Mouse (Mus musculus): ENCODE measurements around the gene Grasp. TPM values are rescaled to one million over a fixed set of nuclear protein-coding genes. Genes with fewer than 3 reads are reported as not detected.
A peak's percentile ranks its signal among the peaks of the same experiment; 100 is the strongest.

Gene Grasp
- polyA plus RNA-seq, 1 experiment from 2014 or later, result 3.8 TPM

DNA sequence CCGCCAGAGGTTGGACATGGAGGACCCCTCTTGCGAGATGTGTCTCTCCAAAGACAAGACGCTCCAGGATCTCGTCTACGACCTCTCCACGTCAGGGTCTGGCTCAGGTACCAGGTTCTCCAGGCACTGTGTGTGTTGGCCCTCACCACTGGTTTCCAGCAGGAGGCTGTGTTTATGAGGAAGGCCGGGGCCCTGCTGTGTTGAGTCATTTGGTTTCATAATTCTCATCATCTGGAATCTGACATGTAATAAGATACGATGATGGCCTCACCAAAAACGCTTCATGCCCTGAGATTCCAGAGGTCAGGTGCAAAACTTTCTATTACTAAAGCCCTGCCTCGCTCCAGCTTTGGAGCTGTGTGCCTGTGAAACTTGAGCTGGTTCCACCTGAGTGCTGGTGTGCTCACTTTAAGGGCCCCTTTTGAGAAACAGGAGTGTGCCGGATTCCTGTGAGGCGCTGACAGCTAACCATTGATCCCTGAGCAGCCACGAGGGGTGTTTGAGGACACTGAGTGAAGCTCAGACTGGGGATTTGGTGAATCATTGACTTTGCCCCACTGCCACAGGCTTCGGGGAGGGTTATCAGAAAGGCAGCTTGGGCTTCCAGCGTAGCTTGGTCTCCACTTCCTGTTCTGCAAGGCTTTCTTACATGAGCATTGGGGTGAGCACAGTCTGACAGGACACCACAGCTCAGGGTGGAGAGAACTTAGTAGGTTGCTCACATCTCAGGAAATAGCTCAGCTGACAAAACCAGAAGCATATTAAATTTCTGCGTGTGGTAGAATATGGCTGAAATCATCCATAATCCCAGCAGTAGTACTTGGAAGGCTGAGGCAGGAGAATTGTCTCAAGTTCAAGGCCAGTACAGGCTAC lies 28.8 kb upstream of the Grasp start:
- no peak for ATAC-seq (ENCODE audit: extremely low read depth, insufficient number of reproducible peaks, low FRiP score, low TSS enrichment)
- H3K27me3 ChIP-seq (replicated peaks), result no peaks in the 10 kb centered on the region
- 0 out of 2 replicates have a peak overlapping the region, but pooled peaks have one; percentile 5 for H3K27ac ChIP-seq (replicated peaks)
- H3K9ac ChIP-seq, result no peak overlapping the region
- WGBS, result 75% methylated on average over 16 of the region's 16 CpGs
- no peaks in the 10 kb centered on the region for H3K9me3 ChIP-seq
- no peak overlapping the region for H3K4me3 ChIP-seq
- H3K4me1 ChIP-seq, result peaks cover 47% of the 10 kb centered on the region
- no peak overlapping the region for H3K4me2 ChIP-seq
- H3K36me3 ChIP-seq, result peaks cover 60% of the 10 kb centered on the region

DNA sequence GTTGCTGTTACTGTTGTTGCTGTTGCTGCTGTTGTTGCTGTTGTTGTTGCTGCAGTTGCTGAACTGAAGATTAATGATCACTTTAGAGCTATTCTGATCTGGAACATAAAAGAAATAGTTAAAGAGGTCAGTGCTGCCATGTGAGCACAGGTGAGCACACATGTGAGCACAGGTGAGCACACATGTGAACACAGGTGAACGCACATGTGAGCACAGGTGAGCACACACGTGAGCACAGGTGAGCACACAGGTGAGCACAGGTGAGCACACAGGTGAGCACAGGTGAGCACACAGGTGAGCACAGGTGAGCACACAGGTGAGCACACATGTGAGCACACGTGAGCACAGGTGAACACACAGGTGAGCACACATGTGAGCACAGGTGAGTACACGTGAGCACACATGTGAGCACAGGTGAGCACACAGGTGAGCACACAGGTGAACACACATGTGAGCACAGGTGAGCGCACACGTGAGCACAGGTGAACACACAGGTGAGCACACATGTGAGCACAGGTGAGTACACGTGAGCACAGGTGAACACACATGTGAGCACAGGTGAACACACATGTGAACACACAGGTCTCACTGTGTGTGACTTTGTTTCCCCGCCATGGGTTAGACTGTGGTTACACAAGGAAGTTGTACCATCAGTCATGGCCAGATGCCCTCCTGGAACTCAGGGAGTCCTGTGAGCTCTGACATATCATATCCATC lies 27.8 kb upstream of the Grasp start:
- H3K36me3 ChIP-seq, result peaks cover 70% of the 10 kb centered on the region
- H3K9ac ChIP-seq, result no peak overlapping the region
- peaks cover 37% of the 10 kb centered on the region for H3K4me1 ChIP-seq
- no peak overlapping the region for H3K4me3 ChIP-seq
- H3K27me3 ChIP-seq (replicated peaks), result no peaks in the 10 kb centered on the region
- no peak overlapping the region for H3K27ac ChIP-seq (replicated peaks)
- ATAC-seq (ENCODE audit: extremely low read depth, insufficient number of reproducible peaks, low FRiP score, low TSS enrichment), result no peak
- H3K4me2 ChIP-seq, result no peak overlapping the region
- WGBS, result 87% methylated on average over 8 of the region's 8 CpGs
- H3K9me3 ChIP-seq, result no peaks in the 10 kb centered on the region

DNA sequence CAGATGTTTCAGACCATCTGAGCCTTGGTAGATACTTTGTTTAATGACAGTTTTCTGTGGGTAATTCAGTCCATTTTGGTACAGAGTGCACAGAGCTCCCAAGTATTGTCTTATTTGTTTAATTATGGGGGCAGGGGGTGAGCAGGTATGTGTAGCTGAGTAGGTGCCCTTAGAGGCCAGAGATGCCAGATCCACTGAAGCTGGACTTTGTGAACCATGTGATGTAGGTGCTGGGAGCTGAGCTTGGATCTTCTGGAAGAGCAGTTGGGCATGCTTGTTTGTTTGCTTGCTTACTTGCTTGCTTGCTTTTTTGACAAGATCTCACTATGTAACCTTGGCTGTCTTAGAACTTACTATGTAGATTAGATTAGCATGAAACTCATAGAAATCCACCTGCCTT lies 27.0 kb upstream of the Grasp start:
- H3K27me3 ChIP-seq (replicated peaks), result no peaks in the 10 kb centered on the region
- H3K27ac ChIP-seq (replicated peaks), result no peak overlapping the region
- H3K4me2 ChIP-seq, result no peak overlapping the region
- peaks cover 30% of the 10 kb centered on the region for H3K4me1 ChIP-seq
- no peak overlapping the region for H3K9ac ChIP-seq
- no peaks in the 10 kb centered on the region for H3K9me3 ChIP-seq
- no peak overlapping the region for H3K4me3 ChIP-seq
- peaks cover 77% of the 10 kb centered on the region for H3K36me3 ChIP-seq
- no peak for ATAC-seq (ENCODE audit: extremely low read depth, insufficient number of reproducible peaks, low FRiP score, low TSS enrichment)

DNA sequence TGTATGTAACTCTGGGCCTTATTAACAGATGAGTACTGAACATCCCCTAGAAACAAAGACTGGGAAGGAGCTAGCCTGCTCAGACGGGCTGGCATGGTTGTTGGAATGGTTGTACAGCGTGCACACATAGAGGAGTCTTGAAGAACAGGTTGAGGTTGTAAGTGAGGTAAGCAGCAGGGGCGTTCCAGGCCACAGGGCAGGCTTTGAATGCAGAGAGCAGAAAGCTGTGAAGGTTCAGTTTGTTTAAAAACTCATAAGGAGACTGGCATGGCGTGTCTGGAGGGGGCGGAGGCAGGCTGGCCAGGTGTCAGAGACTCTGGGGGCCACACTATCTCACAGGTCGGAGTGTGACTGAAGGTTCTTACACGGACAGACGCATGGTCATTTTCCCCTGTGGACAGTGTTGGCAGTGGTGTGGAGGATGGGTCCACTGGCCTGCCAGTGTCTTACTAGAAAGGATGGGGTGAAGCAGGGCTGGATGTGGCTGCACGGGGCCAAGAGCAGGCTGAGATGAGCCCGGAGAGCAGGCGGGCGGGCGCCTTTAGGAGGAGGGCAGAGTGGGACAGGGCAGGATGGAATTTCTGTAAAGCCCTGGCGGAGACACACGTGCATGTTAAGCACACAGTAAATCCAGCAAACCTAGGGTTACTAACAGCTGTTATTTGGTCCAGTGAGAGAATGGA lies 26.4 kb upstream of the Grasp start:
- no peaks in the 10 kb centered on the region for H3K27me3 ChIP-seq (replicated peaks)
- peaks cover 84% of the 10 kb centered on the region for H3K36me3 ChIP-seq
- H3K27ac ChIP-seq (replicated peaks), result no peak overlapping the region
- ATAC-seq (ENCODE audit: extremely low read depth, insufficient number of reproducible peaks, low FRiP score, low TSS enrichment), result no peak
- H3K4me1 ChIP-seq, result peaks cover 23% of the 10 kb centered on the region
- H3K9ac ChIP-seq, result no peak overlapping the region
- no peak overlapping the region for H3K4me3 ChIP-seq
- H3K4me2 ChIP-seq, result no peak overlapping the region
- H3K9me3 ChIP-seq, result no peaks in the 10 kb centered on the region
- WGBS, result 85% methylated on average over 15 of the region's 15 CpGs

GRCm38 (mm10) chr15:101198218-101198617 lies 25.8 kb upstream of the Grasp start:
- H3K9ac ChIP-seq, result no peak overlapping the region
- H3K9me3 ChIP-seq, result no peaks in the 10 kb centered on the region
- no peaks in the 10 kb centered on the region for H3K27me3 ChIP-seq (replicated peaks)
- no peak overlapping the region for H3K4me3 ChIP-seq
- 29% methylated on average over 3 of the region's 3 CpGs for WGBS
- H3K4me2 ChIP-seq, result no peak overlapping the region
- H3K4me1 ChIP-seq, result peaks cover 17% of the 10 kb centered on the region
- ATAC-seq (ENCODE audit: extremely low read depth, insufficient number of reproducible peaks, low FRiP score, low TSS enrichment), result no peak
- H3K27ac ChIP-seq (replicated peaks), result no peak overlapping the region
- peaks cover 90% of the 10 kb centered on the region for H3K36me3 ChIP-seq

DNA sequence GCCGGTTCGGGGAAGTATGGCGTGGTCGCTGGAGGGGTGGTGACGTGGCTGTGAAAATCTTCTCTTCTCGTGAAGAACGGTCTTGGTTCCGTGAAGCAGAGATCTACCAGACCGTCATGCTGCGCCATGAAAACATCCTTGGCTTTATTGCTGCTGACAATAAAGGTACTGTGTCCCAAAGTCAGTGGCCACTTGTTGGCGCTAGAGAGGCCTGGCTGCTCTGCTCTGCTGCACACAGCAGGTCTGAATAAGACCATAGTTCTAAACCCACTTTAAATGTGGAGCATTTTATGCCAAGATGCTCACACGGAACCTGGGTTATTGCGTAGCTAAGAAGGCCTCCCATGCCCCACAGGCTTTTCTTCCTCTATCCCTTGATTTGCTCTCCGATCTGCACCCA lies 25.1 kb upstream of the Grasp start:
- peaks cover 11% of the 10 kb centered on the region for H3K4me1 ChIP-seq
- ATAC-seq (ENCODE audit: extremely low read depth, insufficient number of reproducible peaks, low FRiP score, low TSS enrichment), result no peak
- H3K4me2 ChIP-seq, result no peak overlapping the region
- 83% methylated on average over 14 of the region's 14 CpGs for WGBS
- H3K4me3 ChIP-seq, result no peak overlapping the region
- H3K9me3 ChIP-seq, result no peaks in the 10 kb centered on the region
- H3K27me3 ChIP-seq (replicated peaks), result no peaks in the 10 kb centered on the region
- H3K36me3 ChIP-seq, result peaks cover 95% of the 10 kb centered on the region
- H3K27ac ChIP-seq (replicated peaks), result no peak overlapping the region
- no peak overlapping the region for H3K9ac ChIP-seq

- H3K4me3 ChIP-seq, result no peak overlapping the region
- no peaks in the 10 kb centered on the region for H3K4me1 ChIP-seq
- H3K4me2 ChIP-seq, result no peak overlapping the region
- no peak for ATAC-seq (ENCODE audit: extremely low read depth, insufficient number of reproducible peaks, low FRiP score, low TSS enrichment)
- H3K9me3 ChIP-seq, result no peaks in the 10 kb centered on the region
- peaks cover 91% of the 10 kb centered on the region for H3K36me3 ChIP-seq
- no peaks in the 10 kb centered on the region for H3K27me3 ChIP-seq (replicated peaks)
- 92% methylated on average over 9 of the region's 9 CpGs for WGBS
- no peak overlapping the region for H3K27ac ChIP-seq (replicated peaks)
- H3K9ac ChIP-seq, result no peak overlapping the region
Observed at GRCm38 (mm10) chr15:101200777-101201295, 23.2 kb upstream of the Grasp start.

DNA sequence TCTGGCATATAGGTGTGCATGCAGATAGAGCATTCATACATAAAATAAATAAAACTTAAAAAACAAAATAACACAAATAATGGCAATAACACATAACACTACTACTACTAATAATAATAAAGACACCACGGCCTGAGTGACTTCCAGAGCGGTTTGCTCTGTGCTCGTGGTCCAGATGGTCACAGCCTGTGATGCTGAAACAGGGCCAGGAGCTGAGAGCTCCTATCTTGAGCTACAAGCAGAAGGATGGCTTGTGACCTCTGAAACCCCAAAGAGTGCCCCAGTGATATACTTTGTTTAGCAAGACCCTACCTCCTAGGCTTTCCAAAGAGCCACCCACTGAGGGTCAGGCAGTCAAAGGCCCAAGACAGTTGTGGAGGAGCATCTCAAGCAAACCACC lies 22.6 kb upstream of the Grasp start:
- Histone ChIP-seq H3K9me3 (no peaks in the 10 kb centered on the region), H3K36me3 (peaks cover 91% of the 10 kb centered on the region), H3K9ac (no peak overlapping the region), H3K4me1 (no peaks in the 10 kb centered on the region), H3K4me2 (no peak overlapping the region), H3K27me3 (replicated peaks) (no peaks in the 10 kb centered on the region), H3K4me3 (no peak overlapping the region), H3K27ac (replicated peaks) (no peak overlapping the region)
- no peak for ATAC-seq (ENCODE audit: extremely low read depth, insufficient number of reproducible peaks, low FRiP score, low TSS enrichment)
- WGBS, result 94% methylated on average over 3 of the region's 3 CpGs

- Histone ChIP-seq H3K9me3 (no peaks in the 10 kb centered on the region), H3K36me3 (peaks cover 94% of the 10 kb centered on the region), H3K27ac (replicated peaks) (no peak overlapping the region), H3K4me1 (no peaks in the 10 kb centered on the region), H3K4me2 (no peak overlapping the region), H3K9ac (no peak overlapping the region), H3K27me3 (replicated peaks) (no peaks in the 10 kb centered on the region), H3K4me3 (no peak overlapping the region)
- no peak for ATAC-seq (ENCODE audit: extremely low read depth, insufficient number of reproducible peaks, low FRiP score, low TSS enrichment)
- WGBS, result 60% methylated on average over 4 of the region's 4 CpGs
Observed at GRCm38 (mm10) chr15:101203673-101204072, 20.3 kb upstream of the Grasp start.

DNA sequence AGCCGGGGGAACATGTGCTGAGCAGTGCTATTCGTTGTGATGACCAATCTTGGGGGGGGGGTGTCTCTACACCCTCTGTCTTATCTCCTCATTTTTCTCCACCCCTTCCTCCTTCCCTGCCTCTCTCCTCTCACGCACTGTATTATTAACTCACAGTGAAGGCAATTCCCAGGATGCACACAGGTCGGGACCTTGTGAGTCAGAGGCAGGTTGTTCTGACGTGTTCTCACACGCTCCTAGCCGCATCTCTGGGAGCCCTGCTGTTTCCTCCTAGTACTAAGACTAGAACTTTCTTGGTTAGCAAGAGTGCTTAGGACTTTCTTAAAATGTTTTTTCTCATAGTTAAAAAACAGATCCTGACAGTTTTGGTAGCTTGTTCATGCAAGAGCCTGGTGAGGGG lies 19.2 kb upstream of the Grasp start:
- H3K9ac ChIP-seq, result no peak overlapping the region
- H3K4me2 ChIP-seq, result no peak overlapping the region
- H3K4me3 ChIP-seq, result no peak overlapping the region
- H3K27me3 ChIP-seq (replicated peaks), result no peaks in the 10 kb centered on the region
- H3K9me3 ChIP-seq, result no peaks in the 10 kb centered on the region
- H3K36me3 ChIP-seq, result peaks cover 95% of the 10 kb centered on the region
- H3K4me1 ChIP-seq, result 0 out of 2 replicates have a peak, but pooled peaks cover 5% of the 10 kb centered on the region
- ATAC-seq (ENCODE audit: extremely low read depth, insufficient number of reproducible peaks, low FRiP score, low TSS enrichment), result no peak
- no peak overlapping the region for H3K27ac ChIP-seq (replicated peaks)
- WGBS, result 78% methylated on average over 7 of the region's 7 CpGs

DNA sequence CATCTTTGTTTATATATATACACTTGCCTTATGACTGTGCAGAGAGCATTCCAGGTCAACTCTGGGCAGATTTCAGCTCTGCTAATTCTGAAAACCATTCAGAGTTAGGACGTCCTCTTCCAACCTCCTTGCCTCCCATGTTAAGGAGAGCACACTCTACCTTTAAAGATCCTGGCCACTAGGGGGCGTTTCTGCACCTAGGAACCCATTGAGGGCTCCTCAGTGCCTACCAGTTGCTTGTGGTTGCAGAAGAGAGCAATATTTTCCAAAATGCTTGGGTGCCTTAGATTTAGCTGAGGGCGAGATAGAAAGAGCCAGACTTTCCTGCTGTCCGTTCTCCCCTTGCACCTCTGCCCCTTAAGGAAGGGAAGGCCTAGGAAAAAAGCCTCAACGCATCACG lies 13.8 kb upstream of the Grasp start:
- H3K4me3 ChIP-seq, result no peak overlapping the region
- no peaks in the 10 kb centered on the region for H3K9me3 ChIP-seq
- H3K9ac ChIP-seq, result no peak overlapping the region
- 0 out of 2 replicates have a peak, but pooled peaks cover 5% of the 10 kb centered on the region for H3K4me1 ChIP-seq
- no peak overlapping the region for H3K4me2 ChIP-seq
- WGBS, result 69% methylated on average over 6 of the region's 6 CpGs
- ATAC-seq (ENCODE audit: extremely low read depth, insufficient number of reproducible peaks, low FRiP score, low TSS enrichment), result no peak
- H3K27me3 ChIP-seq (replicated peaks), result no peaks in the 10 kb centered on the region
- H3K36me3 ChIP-seq, result peaks cover 92% of the 10 kb centered on the region
- H3K27ac ChIP-seq (replicated peaks), result no peak overlapping the region

Measured in heart, embryonic 13.5 days (tissue).